Mouse (Mus musculus) embryo, embryonic 10.5 days (tissue): ENCODE measurements at regions not wholly inside any gene's neighbourhood (a gene's known extent, or its start where the extent isn't known, plus 50 kb on each side); places are given as distances from the start of the nearest gene placed in this dataset.
"Not testable (repeated sequence)": the region's sequence is repeated elsewhere in the genome, so short reads cannot be mapped to it uniquely, and the experiment has no call there.

Experiments
- DNase-seq: peaks from one replicate; pipeline ENCODE4 v3.0.0-alpha.2; 2015; ENCODE audit warnings: low spot score

DNA sequence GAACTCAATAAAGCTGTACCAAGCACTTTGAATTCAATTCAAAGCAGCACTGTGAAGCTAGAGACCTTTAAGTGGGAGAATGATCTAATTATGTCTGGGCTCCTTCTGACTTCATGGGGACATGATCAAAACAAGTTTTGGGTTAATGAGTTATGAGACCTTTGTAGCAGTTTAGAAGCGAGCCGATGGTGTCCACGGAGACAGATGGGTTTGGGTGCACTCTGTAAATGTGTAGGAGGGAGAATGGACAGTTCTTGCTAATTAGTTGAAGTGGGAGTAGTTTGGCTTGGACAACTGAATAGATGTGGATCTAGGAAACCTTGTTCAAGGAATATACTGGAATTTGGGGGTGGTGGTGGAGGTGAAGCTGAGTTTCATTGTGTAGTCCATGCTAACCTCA is 186.3 kb upstream of the Cldn34b3 start:
- DNase-seq = no peak

DNA sequence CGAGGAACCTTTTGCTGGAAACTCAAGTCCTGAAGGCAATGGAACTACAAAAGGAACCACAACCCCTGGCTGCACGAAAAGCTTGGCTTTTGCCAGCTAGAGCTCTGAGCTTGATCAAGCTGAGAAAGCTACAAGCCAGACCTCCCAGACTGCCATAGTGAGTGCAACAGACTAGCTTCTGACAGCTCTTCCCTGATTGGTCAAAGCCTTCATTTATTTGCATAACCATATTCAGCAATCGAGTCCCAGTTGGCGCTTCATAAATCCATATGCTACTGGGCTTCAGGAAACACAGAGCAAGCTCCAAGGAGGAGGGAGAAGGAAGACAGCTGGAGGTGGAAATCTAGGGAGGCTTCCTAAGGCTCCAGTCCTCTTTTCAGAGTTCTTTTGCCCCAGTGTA is 181.4 kb upstream of the Cldn34b3 start:
- no peak for DNase-seq

DNA sequence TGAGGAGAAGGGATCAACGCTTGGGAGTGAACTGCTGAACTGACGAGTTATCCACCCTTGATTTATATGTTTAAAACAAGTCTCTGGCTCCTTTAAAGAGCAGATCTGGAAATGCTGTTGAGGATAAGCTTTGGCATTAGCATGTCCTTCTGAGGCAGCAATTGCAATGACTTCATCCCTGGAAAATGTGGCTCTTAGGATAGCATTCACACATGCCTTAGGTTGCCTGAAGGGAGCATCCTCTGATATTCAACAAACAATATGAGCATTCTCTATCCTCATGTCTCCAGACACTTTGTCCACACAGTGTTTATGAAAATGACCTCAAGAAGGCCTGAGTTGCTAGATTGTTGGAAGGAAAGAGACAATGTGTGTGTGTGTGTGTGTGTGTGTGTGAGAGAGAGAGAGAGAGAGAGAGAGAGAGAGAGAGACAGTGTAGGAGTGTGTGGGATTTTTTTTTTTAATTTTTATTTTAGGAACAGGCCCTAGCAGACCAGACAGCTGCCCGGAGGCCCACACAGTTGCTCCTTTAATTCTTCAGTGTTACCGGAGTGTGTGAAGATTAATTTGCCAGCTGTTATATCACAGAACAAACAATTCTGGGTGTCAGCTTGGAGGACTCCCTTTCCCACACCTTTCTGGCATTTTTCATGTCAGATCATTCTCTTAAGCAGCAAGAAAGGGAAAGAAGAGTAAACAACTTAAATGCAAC is 153.2 kb upstream of the Cldn34b3 start:
- no peak for DNase-seq

DNA sequence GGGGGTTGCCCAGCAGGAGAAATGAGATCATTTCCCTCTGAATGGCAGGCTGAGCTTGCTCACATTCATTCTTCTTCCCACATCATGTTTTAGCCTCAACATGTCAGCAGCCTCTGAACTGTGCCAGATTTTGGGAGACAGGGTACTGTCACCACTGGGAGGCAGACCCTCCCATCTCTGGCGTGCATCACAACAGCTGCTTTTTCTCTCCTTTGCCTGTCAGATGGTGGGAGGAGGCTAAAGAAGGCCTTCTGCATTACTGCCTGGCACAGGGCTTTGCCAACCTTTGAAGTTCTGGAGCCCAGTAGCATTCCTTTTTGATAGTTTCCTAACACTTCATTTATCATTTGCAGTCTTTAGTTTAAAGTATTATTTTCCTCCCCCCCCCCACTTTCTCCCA is 148.0 kb upstream of the Cldn34b3 start:
- no peak for DNase-seq

DNA sequence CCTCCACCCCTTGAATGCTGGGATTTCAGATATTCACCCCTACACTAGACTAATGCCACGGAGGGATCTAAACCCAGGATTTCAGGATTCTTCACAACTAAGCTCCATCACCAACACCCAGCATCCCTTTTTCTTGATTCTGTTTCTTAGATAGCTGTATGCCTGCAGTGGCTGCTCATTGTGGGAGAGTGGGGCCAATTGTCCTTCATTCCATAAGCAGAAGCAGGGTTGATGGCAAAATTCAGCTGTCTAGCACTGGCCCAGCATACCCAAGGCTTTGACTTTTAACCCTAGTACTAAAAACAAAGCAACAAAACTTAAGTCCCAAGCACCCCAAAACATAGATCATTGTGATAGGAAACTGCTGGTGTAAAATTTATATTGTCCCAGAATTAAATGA is 147.5 kb upstream of the Cldn34b3 start:
- no peak for DNase-seq

DNA sequence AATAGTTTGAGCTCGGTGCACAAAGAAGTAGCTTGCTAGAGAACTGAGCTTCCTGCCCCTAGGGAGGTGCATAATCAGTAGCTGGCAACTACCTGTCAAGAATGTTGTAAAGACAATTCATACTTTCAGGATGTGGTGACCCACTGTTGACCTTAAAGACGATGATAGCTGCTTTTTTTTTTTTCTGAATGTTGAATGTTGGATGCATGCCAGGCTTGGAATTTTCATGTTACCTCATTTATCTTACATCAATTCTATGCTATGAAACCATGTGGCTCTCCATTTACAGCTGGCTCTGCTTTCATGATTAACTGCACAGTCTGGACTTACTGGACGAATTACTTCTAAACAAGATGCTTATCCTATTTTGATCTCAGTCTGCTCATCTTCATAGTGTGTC is 143.2 kb upstream of the Cldn34b3 start:
- DNase-seq = peak; percentile 13

DNA sequence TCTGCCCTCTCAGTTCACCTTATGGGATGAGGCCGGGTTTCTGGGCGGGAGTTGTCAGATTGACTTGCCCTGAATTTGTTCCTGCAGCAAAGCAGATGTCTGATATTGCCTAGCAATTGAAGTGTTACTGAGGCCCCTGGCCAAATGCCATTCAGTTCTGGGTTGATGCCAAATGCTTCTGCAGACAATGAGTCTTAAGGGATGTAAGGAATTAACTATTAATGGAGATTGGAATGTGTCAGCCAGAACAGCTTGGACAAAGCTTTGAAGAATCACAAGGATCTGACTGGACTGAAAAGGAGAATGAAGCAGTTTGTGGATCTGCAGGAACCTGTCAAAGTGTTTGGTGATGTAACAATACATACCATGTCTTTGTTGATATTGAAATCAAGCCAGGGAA is 140.7 kb upstream of the Cldn34b3 start:
- DNase-seq = no peak

DNA sequence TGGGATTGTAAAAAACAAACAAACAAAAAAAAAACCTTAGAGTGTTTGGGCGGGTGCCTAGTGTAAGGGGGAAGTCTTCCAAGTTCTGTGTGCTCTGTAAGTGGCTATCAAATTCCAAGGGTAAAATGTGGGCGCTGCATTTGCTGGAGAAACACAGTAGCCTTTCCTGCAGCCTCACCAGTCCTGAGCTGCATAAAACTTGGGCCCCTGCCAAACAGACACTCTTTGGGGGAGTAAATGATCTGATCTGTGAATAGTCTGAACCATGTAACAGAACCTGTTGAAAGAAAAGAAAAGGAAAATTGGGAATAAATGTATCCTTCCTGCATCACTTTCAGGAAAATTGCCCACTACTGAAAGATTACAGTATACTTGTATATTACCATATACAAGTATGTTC is 126.4 kb upstream of the Cldn34b3 start:
- DNase-seq = no peak

DNA sequence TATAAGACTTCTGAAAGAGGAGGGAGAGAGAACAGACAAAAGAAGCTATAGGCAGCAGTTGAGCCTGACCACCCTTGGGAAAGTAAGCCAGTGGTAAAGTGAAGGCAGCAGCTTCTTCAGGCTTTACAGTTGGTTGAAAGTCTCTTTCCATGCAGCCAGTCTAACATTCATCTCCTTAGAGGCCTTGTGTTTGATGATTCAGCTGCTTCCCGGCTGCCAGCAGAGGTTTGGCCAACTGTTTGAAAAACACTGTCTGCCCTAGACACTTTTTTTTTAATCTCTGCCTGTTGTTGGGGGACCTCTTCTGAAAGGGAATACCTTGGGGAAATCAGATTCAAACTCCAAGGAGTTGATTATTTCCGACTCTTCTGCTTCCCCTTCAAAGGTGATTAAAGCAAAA is 123.1 kb upstream of the Cldn34b3 start:
- no peak for DNase-seq

DNA sequence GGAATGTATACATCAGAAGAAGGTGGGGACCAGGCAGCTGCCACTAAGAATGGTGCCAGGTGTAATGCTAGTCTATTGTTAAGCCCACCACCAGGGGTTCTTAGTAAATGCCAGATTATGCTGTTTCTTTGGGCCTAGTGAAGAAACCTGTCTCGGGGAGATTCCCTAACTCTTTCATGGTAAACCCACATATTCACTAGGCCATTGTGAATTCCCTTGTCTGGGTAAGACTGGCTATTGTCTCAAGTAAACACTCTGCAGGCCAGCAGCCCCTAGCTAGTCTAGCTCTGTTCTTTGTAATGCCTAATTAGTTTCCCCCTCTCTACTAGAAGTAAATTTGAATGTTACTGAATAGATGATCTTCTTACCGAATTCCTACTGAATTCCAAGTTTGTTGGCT is 89.3 kb upstream of the Cldn34b3 start:
- DNase-seq = not testable (repeated sequence)

DNA sequence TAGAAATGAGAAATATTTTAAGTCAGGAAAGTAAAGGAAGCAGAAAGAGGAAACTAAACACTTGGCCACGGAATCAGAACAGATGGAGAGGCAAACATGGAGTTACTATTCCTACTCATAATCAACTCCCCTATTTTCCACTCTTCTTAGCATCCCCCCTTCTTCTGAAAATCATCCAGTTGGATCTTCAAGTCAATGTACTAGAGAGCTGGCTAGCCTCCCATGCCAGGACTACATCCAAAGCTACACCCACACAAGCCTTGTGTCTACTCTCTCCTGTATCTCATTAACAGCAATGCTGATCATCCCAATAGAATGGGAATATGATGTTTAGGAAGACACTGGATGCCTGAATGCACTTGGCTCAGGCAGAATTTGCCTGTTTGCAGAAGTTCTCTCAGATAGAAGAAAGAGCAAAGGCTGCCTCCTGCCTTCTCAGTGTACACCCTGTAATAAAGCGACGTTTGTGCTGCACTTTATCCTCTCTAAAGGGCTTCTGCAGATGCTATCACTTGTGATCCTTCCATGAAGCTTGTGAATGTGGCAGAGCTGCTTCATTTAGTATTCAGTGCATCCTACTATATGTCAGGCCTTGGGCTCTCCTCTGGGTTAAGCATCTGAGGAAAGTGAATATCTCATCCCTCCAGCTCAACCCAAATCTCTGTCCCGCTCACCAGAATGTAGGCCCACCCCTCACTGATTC is 82.5 kb upstream of the Cldn34b3 start:
- DNase-seq = no peak

DNA sequence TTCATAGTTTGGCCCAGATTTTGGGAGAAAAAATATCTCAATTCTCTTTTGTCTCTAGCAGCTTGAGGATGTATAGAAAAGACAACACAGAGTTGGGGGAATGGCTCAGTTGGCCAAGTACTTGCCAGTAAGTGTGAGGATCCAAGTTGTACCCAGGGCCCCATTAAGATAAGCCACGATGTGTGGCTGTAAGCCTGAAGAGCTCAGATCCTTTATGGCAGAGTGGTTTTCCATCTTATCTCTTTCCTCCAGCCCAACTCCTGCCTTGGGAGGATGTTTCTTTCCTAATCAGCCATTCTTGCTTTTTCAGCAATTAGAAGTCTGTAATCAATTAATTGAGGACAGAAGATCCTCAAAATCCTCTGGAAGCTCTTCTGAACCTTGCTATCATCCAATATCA is 63.5 kb upstream of the Cldn34b3 start:
- DNase-seq = no peak

DNA sequence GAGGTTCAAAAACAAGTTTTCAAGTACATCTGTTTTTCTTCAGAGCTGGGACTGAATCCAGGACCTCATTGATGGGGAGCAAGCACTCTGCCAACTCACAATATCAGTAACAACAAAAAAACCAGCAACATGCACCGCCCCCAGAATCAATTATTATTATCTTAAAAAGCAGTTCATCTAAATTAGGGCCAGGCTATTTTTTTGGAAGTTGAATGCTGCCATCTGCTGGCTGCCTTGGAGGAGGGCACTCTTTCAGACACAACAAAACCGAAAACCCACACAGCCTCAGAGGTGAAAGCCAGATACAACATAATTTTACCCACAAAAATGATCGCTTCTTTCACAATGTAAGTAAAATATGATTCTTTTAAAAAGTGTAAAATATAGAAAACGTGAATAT is 62.7 kb upstream of the Cldn34b3 start:
- DNase-seq = peak; percentile 57
